Mouse (Mus musculus) G1E (cell line): ENCODE results near the gene Inca1.

Experiments used
- CTCF ChIP-seq: IDR thresholded peaks from 2 replicates; pipeline ENCODE4 v1.5.1; 2012; ENCODE audit warnings: low read depth, low read length, inconsistent platforms, mixed read lengths
- POLR2AphosphoS5 ChIP-seq: IDR thresholded peaks from 2 replicates; pipeline ENCODE4 v1.6.1; 2012; ENCODE audit warnings: low read depth, low read length, inconsistent platforms; ENCODE audit not compliant: insufficient replicate concordance

- no peak for TF ChIP-seq POLR2AphosphoS5
- TF ChIP-seq CTCF, result no peak
Measured at GRCm38 (mm10) chr11:70678092-70678491, 21.9 kb downstream of the Inca1 start.
